Mouse (Mus musculus): ENCODE measurements around the gene Pip4k2b.
"Not testable (repeated sequence)": the region's sequence is repeated elsewhere in the genome, so short reads cannot be mapped to it uniquely, and the experiment has no call there.

The Pip4k2b gene

GRCm38 (mm10) chr11:97748496-97748895, 4.0 kb upstream of the Pip4k2b start:
- DNase-seq = no peak

- DNase-seq = no peak
These were observed 3.3 kb upstream of the Pip4k2b start for GRCm38 (mm10) chr11:97747773-97748172.

GRCm38 (mm10) chr11:97745331-97745721, 822 bp upstream of the Pip4k2b start:
- no peak for DNase-seq

- DNase-seq = peak; percentile 97 to 99
These were observed 320 bp upstream of the Pip4k2b start for GRCm38 (mm10) chr11:97744718-97745330.

GRCm38 (mm10) chr11:97743423-97743822, 1.1 kb downstream of the Pip4k2b start:
- DNase-seq = peak in 1 of 2 experiments; percentile 28

GRCm38 (mm10) chr11:97742591-97742990, 1.9 kb downstream of the Pip4k2b start:
- DNase-seq = no peak

GRCm38 (mm10) chr11:97742157-97742556, 2.3 kb downstream of the Pip4k2b start:
- DNase-seq = no peak

- no peak for DNase-seq
These were observed 4.3 kb downstream of the Pip4k2b start for GRCm38 (mm10) chr11:97740190-97740589.

- no peak for DNase-seq
These were observed 5.3 kb downstream of the Pip4k2b start for GRCm38 (mm10) chr11:97739155-97739554.

GRCm38 (mm10) chr11:97738703-97739102, 5.8 kb downstream of the Pip4k2b start:
- DNase-seq = no peak

- no peak for DNase-seq
These were observed 6.9 kb downstream of the Pip4k2b start for GRCm38 (mm10) chr11:97737600-97737999.

GRCm38 (mm10) chr11:97736645-97737044, 7.9 kb downstream of the Pip4k2b start:
- no peak for DNase-seq

GRCm38 (mm10) chr11:97734810-97735209, 9.7 kb downstream of the Pip4k2b start:
- not testable (repeated sequence) for DNase-seq

- DNase-seq = no peak
These were observed 10.8 kb downstream of the Pip4k2b start for GRCm38 (mm10) chr11:97733689-97734088.

GRCm38 (mm10) chr11:97728730-97729129, 15.8 kb downstream of the Pip4k2b start:
- no peak for DNase-seq

- DNase-seq = peak in 1 of 2 experiments; percentile 23
These were observed 16.2 kb downstream of the Pip4k2b start for GRCm38 (mm10) chr11:97728311-97728710.

GRCm38 (mm10) chr11:97723709-97724108, 20.8 kb downstream of the Pip4k2b start:
- no peak for DNase-seq

- DNase-seq = no peak
These were observed 23.2 kb downstream of the Pip4k2b start for GRCm38 (mm10) chr11:97721338-97721737.

GRCm38 (mm10) chr11:97719041-97719440, 25.5 kb downstream of the Pip4k2b start:
- DNase-seq = no peak

GRCm38 (mm10) chr11:97718281-97718860, 26.1 kb downstream of the Pip4k2b start:
- DNase-seq = peak; percentile 39 to 41

GRCm38 (mm10) chr11:97717369-97718280, 26.9 kb downstream of the Pip4k2b start:
- no peak for DNase-seq

GRCm38 (mm10) chr11:97716021-97716420, 28.5 kb downstream of the Pip4k2b start:
- no peak for DNase-seq

Measured in spleen, adult 18-20 months (tissue).